ENCODE assay signal across 12 mouse cellular contexts in the genomic region with DNA sequence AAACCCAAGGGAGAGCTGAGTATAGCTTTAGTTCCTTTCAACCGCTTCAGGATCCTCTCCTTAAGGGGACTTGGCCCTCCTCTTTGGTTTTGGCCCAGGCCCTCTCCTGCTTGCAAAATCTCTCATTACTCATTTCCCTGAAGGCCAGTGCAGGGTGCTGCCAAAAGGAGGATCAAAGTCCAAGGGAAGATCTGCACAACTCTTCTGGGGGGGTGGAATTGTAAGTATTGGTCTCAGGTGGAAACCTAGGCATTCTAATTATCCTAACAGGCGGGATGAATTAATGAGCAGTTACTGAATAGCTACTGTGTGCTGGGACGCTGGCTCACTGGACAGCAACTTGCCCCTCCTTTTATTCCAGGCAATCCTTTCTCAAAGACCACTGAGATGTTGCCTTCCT.
A peak's percentile ranks its signal among the peaks of the same experiment; 100 is the strongest.
DNase-seq lines count a peak whose midpoint lies in the region; ATAC-seq and TF ChIP-seq lines count a peak whose summit lies in the region.
"Had no signal": no experiment of that assay in that cellular context is flagged by ENCODE, and none has a peak within 500 bp of the region (broad histone marks: within the 10 kb centered on the region; RNA-seq: fewer than 3 reads in every experiment).

No protein-coding gene starts in this region.

- H3K27me3 ChIP-seq in hindbrain, postnatal 0 days (ENCODE audit: insufficient read depth, low read length): no peaks in the 10 kb centered on the region
- no peaks in the 10 kb centered on the region for H3K27me3 ChIP-seq in hindbrain, embryonic 11.5 days (ENCODE audit: control insufficient read depth, insufficient read depth, low read length)
- H3K27me3 ChIP-seq: heart, embryonic 13.5 days had no signal

- ATAC-seq in hindbrain, postnatal 0 days: peak; percentile 24; the same call in 1 of the 2 replicates
- ATAC-seq in hindbrain, embryonic 11.5 days (ENCODE audit: low FRiP score): no peak
- ATAC-seq: intestine, postnatal 0 days had no signal

- H3K4me1 ChIP-seq in hindbrain, postnatal 0 days (ENCODE audit: insufficient read depth, low read length): peaks cover 3% of the 10 kb centered on the region; the same call in 1 of the 2 replicates
- H3K4me1 ChIP-seq in hindbrain, embryonic 11.5 days (replicated peaks; ENCODE audit: control insufficient read depth, insufficient read depth, low read length): no peaks in the 10 kb centered on the region; the same call in 1 of the 2 replicates

- H3K4me2 ChIP-seq in hindbrain, postnatal 0 days (ENCODE audit: low read depth, low read length): no peak overlapping the region
- no peak overlapping the region for H3K4me2 ChIP-seq in hindbrain, embryonic 11.5 days (replicated peaks; ENCODE audit: low read depth, low read length)
- H3K4me2 ChIP-seq: heart, embryonic 13.5 days had no signal

- WGBS in hindbrain, postnatal 0 days: 36% methylated on average over 3 of the region's 3 CpGs
- 59% methylated on average over 3 of the region's 3 CpGs for WGBS in hindbrain, embryonic 11.5 days

- TF ChIP-seq CTCF in hindbrain, postnatal 0 days (IDR thresholded peaks at IDR 0.05; ENCODE audit: low read depth): no peak

- no peak overlapping the region for H3K4me3 ChIP-seq in hindbrain, postnatal 0 days (ENCODE audit: low read length)
- H3K4me3 ChIP-seq in hindbrain, embryonic 11.5 days (ENCODE audit: low read depth, low read length): no peak overlapping the region
- H3K4me3 ChIP-seq: erythroblast, embryonic 14.5 days; heart, embryonic 13.5 days had no signal

- H3K36me3 ChIP-seq in hindbrain, postnatal 0 days (ENCODE audit: insufficient read depth, low read length): no peaks in the 10 kb centered on the region
- no peaks in the 10 kb centered on the region for H3K36me3 ChIP-seq in hindbrain, embryonic 11.5 days (ENCODE audit: control insufficient read depth, insufficient read depth, low read length)
- H3K36me3 ChIP-seq: heart, embryonic 13.5 days had no signal

- H3K9ac ChIP-seq in hindbrain, postnatal 0 days (replicated peaks; ENCODE audit: low read length): no peak overlapping the region
- no peak overlapping the region for H3K9ac ChIP-seq in hindbrain, embryonic 11.5 days (ENCODE audit: low read depth, low read length)
- H3K9ac ChIP-seq: heart, embryonic 13.5 days had no signal

- peak; percentile 52 for DNase-seq in hindbrain, postnatal 0 days (ENCODE audit: low spot score)
- DNase-seq in hindbrain, embryonic 11.5 days (ENCODE audit: low spot score): no peak
- peak; percentile 55 for DNase-seq in urinary bladder, postnatal 14 days (ENCODE audit: low spot score)
- DNase-seq in urinary bladder, postnatal 4 days (ENCODE audit: low spot score in 2 of 2): no peak
- DNase-seq in gonadal fat pad, adult 2 months (ENCODE audit: low read depth): peak; percentile 44
- DNase-seq in layer of hippocampus, postnatal 36 days: no peak
- DNase-seq in thymus, postnatal 14 days: no peak
- DNase-seq: lung, postnatal 36 days; thymus, adult 2 months had no signal

- H3K27ac ChIP-seq in hindbrain, postnatal 0 days: no peak overlapping the region
- no peak overlapping the region for H3K27ac ChIP-seq in hindbrain, embryonic 11.5 days (ENCODE audit: low read depth, low read length)
- H3K27ac ChIP-seq: heart, embryonic 13.5 days had no signal

- no peaks in the 10 kb centered on the region for H3K9me3 ChIP-seq in hindbrain, postnatal 0 days (ENCODE audit: low read length)
- H3K9me3 ChIP-seq in hindbrain, embryonic 11.5 days (ENCODE audit: control insufficient read depth, low read length): no peaks in the 10 kb centered on the region
- H3K9me3 ChIP-seq: heart, embryonic 13.5 days had no signal

Comparison
In these comparisons a context has a peak if more than half of its experiments do, and no peak if none do; other contexts are left out.
1. DNase-seq: peak in hindbrain, postnatal 0 days (single experiment), urinary bladder, postnatal 14 days (single experiment) and gonadal fat pad, adult 2 months (single experiment); none in hindbrain, embryonic 11.5 days (single experiment), urinary bladder, postnatal 4 days (0 of 2), layer of hippocampus, postnatal 36 days (0 of 2) and thymus, postnatal 14 days (single experiment).